Mouse (Mus musculus) kidney, adult 18-20 months (tissue): ENCODE data around the gene Zscan4c.
"Not testable (repeated sequence)": the region's sequence is repeated elsewhere in the genome, so short reads cannot be mapped to it uniquely, and the experiment has no call there.

Source experiments
- DNase-seq: peaks from one replicate; pipeline ENCODE4 v3.0.0; 2021

The Zscan4c gene

DNA sequence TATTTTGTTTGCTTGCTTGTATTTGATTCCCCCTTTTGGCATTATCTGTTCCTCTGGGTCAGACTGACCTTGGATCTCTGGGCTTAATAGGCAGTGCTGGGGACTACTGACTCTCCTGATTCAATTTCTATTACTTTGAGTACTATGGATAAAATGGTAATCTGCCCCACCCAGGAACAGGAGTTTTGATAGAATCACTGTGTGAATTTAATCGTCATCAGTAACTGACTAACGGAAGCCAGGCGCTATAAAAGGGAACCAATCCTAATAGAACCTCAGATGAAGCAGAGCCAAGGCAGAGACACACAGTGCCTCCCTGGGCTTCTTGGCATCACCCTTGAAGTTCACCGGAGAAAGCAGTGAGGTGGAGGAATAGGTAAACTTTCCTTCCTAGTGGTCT is at the start of gene Zscan4c:
Zscan4c (plus strand) TSS at position 301 of the 400 bp plus-strand sequence.
- not testable (repeated sequence) for DNase-seq
